Mouse (Mus musculus): Measurements from ENCODE around the gene Smarca1.

The Smarca1 gene

GRCm38 (mm10) chrX:47892431-47893024, at the start of gene Smarca1:
Smarca1 (minus strand) TSS chrX:47892974.
- peak; percentile 9 for DNase-seq (ENCODE audit: low read depth, low spot score)

DNA sequence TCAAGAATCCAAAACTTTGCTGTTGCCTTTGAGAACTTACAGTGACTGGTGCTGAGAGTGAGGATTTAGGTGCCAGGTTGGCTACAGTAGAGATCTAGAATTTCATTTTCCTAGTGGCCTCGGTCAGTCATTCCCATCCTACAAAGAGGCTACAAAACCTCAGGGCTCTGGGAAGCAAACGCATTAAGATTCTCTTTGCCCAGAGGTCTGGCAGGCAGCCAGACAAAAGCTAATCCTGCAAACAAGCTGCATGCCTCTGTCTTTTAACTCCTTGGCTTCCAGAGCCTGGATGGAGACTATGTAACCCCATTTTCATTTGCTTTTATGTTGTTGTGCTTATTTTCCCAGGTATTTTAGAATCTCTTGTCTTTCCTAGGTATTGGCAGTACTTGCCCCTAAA, 45.0 kb upstream of the Smarca1 start:
- no peak for DNase-seq (ENCODE audit: low read depth, low spot score)

- no peak for DNase-seq (ENCODE audit: low read depth, low spot score)
Measured at GRCm38 (mm10) chrX:47936885-47937284, 44.1 kb upstream of the Smarca1 start.

- no peak for DNase-seq (ENCODE audit: low read depth, low spot score)
Measured at GRCm38 (mm10) chrX:47934352-47934751, 41.6 kb upstream of the Smarca1 start.

DNA sequence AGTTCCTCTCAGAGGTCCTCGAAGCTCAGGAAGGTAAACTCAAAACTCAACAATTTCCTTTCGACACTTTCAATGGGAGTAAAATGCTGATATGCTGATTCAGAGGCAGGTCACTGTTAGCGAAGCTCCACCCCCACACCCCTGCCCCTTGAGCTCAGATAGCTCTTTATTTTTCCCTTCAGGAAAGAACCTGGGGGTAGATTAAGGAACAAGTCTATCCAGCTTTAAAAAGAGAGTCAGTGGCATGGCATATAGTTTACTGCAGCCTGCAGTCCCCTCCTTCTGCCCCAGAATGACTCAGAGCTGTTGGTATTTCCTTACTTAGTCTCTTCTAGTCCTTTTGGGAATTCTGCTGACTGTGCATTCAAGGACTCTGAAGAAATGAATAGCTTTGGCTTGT, 37.7 kb upstream of the Smarca1 start:
- no peak for DNase-seq (ENCODE audit: low read depth, low spot score)

DNA sequence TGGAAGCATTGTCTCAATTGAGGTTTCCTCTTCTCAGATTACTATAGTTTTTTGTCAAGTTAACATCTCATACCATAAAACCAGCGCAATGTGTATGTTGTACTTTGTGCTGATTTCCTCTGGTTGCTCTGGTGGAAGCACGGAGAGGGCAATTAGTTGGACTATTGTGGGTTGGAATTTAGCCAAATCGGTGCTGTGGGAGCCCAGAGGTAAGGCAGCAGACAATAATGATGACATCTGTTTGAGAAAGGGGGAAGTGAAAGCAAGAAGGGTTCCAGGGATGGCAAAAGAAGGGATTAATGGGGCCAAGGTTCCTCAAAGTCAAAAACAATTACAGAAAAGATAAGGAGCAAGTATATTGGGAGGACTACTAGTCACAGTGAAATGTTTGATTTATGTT, 35.2 kb upstream of the Smarca1 start:
- DNase-seq (ENCODE audit: low read depth, low spot score) = no peak

DNA sequence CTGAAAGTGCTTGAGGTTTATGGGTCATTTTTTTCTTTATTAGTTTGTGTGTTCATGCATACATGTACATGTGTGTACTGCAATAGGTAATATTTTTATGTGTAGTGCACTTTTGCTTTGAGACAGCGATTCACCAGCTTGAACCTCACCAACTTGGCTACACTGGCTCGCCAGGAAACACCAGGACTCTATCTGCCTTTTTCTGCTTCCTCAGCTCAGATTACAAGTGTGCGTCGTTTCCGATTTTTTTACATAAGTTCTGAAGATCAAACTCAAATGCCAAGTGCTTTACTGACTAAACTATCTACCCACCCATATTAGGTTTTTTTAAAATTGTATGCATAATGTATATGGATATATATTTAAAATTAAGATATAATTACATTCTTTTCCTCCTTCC, 27.8 kb upstream of the Smarca1 start:
- no peak for DNase-seq (ENCODE audit: low read depth, low spot score)

DNA sequence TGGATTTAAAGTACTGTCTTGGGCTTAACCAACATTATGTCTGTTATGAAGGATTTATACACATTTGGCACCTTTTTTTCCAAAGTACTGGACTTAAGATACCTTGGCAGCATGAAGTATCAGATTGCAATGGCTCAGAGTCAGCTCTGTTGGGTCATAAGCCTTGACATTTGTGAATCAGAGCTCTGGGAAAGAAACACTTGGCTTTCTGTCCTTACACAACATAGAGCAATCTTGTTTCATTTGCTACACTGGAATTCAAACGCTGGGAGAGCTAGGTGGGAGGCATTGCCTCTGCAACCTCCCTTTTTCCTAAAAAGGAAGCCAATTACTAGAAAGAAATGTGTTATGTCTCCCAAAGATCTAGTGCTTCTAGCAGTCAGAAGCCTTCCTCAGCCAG, 24.1 kb upstream of the Smarca1 start:
- DNase-seq (ENCODE audit: low read depth, low spot score) = no peak

GRCm38 (mm10) chrX:47913543-47913938, 20.8 kb upstream of the Smarca1 start:
- no peak for DNase-seq (ENCODE audit: low read depth, low spot score)

- no peak for DNase-seq (ENCODE audit: low read depth, low spot score)
Measured at GRCm38 (mm10) chrX:47912904-47913542, 20.2 kb upstream of the Smarca1 start.

DNA sequence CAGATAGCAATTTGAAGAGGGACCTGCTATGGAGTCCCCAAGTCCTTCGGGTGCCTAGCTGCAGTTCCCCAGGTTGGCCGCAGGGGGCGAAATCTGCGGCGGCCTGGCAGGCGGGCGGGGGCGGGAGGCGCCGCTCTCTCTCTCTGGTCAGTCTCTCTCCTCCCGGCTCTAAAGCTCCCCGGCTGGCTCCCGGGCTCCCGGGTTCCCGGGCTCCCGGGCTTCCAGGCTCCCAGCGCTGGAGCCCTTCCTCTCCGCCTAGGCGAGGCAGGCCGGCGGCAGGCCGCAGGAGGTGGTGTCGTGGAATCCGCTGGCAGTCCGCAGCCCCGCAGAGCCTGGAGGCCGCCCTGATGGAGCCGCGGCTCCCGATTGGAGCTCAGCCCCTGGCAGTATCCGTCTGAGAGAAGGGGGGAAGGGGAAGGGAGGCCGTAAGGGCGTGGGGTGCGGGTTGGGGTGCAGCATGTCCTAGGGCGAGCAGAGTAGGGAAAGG, 19.6 kb upstream of the Smarca1 start, which contains the start of gene Ocrl:
TSS of gene Ocrl (plus strand) at position 82 of the 487 bp plus-strand sequence.
- peak; percentile 70 for DNase-seq (ENCODE audit: low read depth, low spot score)

GRCm38 (mm10) chrX:47891907-47892430, 805 bp downstream of the Smarca1 start:
- peak; percentile 14 for DNase-seq (ENCODE audit: low read depth, low spot score)

GRCm38 (mm10) chrX:47891243-47891906, 1.4 kb downstream of the Smarca1 start:
- DNase-seq (ENCODE audit: low read depth, low spot score) = no peak

- no peak for DNase-seq (ENCODE audit: low read depth, low spot score)
Measured at GRCm38 (mm10) chrX:47887401-47887800, 5.4 kb downstream of the Smarca1 start.

- DNase-seq (ENCODE audit: low read depth, low spot score) = no peak
Measured at GRCm38 (mm10) chrX:47882813-47883212, 10.0 kb downstream of the Smarca1 start.

- DNase-seq (ENCODE audit: low read depth, low spot score) = no peak
Measured at GRCm38 (mm10) chrX:47880052-47880451, 12.7 kb downstream of the Smarca1 start.

DNA sequence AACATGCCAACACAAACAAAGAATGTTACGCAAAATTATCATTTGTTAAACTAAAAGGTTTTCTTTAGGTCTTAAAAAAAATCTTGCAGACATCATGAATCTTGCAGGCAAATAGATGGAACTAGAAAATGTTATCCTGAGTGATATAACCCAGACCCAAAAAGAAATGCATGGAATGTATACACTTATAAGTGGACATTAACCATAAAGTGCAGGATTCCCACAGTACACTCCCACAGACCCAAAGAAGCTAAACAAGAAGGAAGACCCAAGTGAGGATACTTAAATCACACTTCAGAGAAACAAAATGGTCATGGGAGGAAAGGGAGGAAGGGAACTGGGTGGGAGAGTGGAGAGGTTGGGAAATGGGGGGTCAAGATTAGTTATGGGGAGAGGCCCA, 34.2 kb downstream of the Smarca1 start:
- DNase-seq (ENCODE audit: low read depth, low spot score) = no peak

DNA sequence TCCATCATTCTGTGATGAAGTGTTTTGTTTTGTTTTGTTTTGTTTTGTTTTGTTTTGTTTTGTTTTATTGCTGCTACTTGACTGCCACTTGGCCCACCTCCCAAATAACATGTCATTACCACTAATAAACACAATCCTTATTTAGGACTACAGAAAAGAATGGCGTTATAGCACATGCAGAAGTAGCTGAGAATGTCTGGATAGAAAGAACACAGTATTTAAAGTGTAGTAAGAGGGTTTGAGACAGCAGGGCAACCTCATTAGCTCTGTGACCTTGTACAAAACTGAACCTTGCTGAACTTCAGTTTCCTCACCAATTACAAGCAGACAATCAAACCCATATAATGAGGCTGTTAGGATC, 57.0 kb downstream of the Smarca1 start:
- DNase-seq (ENCODE audit: low read depth, low spot score) = no peak

DNA sequence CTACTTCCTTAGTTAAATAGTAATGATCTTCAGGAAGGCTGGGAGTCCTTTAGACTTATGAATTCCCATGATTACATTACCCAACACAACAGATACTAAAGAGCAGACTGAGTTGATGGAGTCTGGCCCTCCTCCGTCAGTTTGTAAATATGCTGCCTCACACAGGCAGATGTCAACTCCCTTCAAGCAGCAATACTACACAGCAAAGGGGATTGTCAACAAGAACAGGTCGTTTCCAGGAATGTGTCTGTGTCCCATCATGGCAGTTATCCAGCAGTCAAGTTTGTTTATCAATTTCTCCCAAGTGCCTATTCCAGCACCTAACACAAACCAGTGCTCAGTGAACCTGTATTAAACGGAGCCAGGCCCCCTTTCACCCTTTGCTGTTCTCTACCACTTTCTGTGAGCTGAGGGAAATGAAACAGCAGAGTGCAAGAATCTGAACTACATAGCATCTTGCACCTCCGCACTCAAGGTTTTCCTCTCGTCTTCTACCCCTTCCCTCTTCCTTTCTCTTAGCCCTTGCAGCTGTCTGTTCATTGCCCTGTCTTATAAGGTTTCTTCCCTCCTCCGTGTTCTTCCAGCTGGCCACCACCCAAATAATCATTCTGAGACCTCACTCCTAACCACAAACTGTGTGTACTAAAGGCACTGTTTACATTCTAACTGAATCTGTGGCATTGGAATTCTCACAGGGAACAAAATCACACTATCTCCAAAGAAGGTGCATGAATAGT, 57.5 kb downstream of the Smarca1 start:
- no peak for DNase-seq (ENCODE audit: low read depth, low spot score)

DNA sequence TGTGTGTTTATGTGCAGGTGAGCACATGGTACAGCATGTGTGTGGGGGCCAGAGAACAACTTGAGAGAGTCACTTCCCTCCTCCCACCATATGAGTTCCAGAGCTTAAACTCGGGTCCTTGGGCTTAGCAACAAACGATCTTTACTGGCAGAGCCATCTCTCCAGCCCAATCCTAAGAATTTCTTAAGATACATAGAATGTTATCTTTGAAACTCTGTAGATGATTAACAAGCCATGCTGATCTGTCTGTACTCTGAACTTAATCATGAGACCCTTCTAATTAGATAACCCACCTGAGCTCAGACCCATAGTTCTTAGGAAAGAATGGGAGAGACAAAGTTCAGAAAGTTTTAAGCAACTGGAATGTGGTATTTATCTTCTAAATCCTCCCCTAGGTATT, 59.3 kb downstream of the Smarca1 start:
- DNase-seq (ENCODE audit: low read depth, low spot score) = no peak

DNA sequence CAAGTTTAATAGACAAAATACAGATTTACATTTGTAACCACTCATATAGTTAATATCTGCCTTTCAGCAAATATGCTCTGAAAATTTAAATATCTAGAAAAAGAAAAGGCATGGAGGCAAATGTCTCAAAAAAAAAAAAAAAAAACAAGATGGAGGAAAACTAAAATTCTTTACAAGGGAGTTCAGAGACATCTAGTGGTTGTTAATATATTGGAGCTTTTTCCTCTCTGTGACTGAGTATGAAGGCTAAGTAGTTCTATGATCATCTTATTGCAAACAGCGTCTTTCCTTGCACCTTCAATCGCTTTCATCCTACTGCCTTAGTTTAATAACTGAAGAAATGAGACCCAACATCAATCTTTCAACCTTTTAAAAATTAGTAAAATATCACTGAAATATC, 72.2 kb downstream of the Smarca1 start:
- no peak for DNase-seq (ENCODE audit: low read depth, low spot score)

GRCm38 (mm10) chrX:47808717-47809116, 84.1 kb downstream of the Smarca1 start:
- no peak for DNase-seq (ENCODE audit: low read depth, low spot score)

Data from mesoderm, embryonic 11.5 days (tissue).